Mouse (Mus musculus) left cerebral cortex, postnatal 4 days (tissue): ENCODE results near the gene Nek6. TPM values are rescaled to one million over a fixed set of nuclear protein-coding genes. Genes with fewer than 3 reads are reported as not detected.

Experiments used
- DNase-seq: peaks from one replicate; pipeline ENCODE4 v3.0.0-alpha.2; 2022
- intact Hi-C: fragments of 180-260 bp; cut with DNase I; formaldehyde crosslinking; loops from one replicate; pipeline ENCODE4 v1.15.1; 2025
- total RNA-seq, 2 experiments: library from RNA; stranded (reverse); gene quantifications; 2 replicates each; pipeline ENCODE4 v1.2.3; 2021

The Nek6 gene
- total RNA-seq, 2 experiments from 2014 or later: 29.0 to 33.7 TPM

- peak; percentile 68 for DNase-seq
- intact Hi-C loops: no loop called here
Observed at GRCm38 (mm10) chr2:38571971-38572601, 60.6 kb downstream of the Nek6 start.

- intact Hi-C loops: no loop called here
- DNase-seq: no peak
Observed at GRCm38 (mm10) chr2:38574697-38575096, 63.3 kb downstream of the Nek6 start.

GRCm38 (mm10) chr2:38578602-38579521 lies 67.4 kb downstream of the Nek6 start:
- intact Hi-C loops: no loop called here

GRCm38 (mm10) chr2:38579528-38579927 lies 68.1 kb downstream of the Nek6 start:
- intact Hi-C loops: no loop called here
- DNase-seq: peak; percentile 70

More at GRCm38 (mm10) chr2:38578602-38579521, 67.4 kb downstream of the Nek6 start:
- peak; percentile 93 for DNase-seq

DNA sequence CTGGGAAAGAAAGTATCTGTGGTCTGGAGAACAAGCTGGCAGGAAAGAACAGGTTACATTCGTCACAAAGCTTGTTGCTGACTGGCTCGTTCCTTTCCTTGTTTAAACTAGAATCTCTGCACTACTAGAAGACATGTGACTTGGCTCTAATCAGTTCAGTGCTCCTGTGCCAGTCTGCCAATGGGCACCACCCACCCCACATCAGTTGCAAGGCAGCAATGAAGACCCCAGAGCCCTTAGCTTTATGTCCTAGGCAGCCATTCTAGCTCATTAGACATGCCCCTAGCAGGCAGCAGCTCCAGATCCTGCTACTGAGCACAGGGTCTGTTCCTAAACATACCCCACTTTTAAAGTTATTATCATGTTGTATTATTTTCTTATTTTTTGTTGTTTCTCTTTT lies 72.5 kb downstream of the Nek6 start:
- intact Hi-C loops: no loop called here
- DNase-seq: no peak

DNA sequence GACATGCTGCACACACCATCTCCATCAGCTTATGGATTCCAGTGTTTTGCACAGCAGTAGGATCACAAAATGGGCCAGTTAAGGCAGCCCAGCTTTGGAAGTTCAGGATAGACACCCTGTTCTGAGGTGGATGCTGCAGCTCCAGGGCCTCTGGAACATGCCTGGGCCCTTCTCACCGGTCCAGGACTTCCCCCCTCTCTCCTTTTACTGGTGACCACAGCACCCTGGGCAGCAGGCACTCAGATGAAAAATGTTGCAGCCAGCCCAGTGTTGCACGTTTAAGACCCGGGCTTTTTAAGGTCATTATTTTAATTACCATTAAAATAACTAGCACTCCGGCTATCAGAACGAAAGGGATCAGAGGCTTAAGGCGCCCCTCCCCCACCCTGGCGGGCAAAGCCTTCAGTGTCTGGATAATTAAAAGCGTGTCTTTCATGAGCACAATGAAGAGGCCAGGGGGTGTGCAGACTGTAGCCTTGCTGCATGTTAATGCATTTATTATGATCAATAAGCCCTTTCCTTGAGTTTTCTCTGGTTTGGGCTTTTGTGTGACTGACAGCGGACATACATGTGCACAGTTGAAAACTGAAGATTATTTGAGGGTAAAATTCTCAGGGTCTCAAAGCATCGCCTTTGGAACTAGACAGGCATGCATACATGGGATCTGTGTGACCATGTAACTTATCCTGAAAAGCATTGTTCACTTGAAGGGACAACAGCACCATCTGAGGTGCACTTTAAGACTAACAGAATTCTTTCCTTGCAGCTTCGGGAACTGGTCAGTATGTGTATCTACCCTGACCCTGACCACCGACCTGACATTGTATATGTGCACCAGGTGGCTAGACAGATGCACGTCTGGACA lies 73.3 kb downstream of the Nek6 start:
- peak; percentile 72 for DNase-seq
- intact Hi-C loops: no loop called here

- DNase-seq: no peak
- intact Hi-C loops: no loop called here
Observed at GRCm38 (mm10) chr2:38585379-38585736, 73.9 kb downstream of the Nek6 start.

- intact Hi-C loops: no loop called here
- no peak for DNase-seq
Observed at GRCm38 (mm10) chr2:38586733-38587132, 75.3 kb downstream of the Nek6 start.

DNA sequence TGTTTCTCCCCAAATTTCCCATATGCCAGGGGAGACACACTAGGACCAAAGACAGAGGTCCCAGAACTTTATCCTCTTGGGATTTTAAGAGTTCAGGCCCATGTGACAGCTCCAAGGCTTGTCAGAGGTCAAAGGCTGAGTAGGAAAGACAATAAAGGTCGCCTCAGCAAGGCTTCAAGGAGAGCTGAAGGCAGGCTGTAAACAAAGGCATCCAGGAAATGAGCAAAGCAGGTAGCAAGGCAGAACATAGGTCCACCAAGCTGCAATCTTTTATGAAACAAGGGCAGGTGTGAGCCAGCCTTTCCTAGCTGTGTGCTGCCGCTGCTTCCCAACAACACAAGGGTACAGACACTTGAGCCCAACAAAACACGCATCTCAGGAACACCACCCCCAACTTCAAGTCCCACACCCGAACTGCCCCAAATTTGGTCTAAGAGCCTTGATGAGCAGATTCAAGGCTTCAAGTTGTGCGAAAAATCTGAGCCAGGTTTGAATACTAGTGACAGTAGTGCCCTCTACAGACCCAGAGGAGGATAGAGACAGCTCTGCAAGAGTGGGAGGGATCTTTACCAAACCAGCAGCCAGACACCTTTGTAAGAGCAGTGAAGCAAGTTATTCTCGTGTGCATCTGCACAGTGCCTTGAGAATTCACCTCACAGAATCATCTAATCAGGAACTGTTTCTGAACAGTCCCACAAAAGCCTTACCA lies 80.5 kb downstream of the Nek6 start:
- DNase-seq: no peak

DNA sequence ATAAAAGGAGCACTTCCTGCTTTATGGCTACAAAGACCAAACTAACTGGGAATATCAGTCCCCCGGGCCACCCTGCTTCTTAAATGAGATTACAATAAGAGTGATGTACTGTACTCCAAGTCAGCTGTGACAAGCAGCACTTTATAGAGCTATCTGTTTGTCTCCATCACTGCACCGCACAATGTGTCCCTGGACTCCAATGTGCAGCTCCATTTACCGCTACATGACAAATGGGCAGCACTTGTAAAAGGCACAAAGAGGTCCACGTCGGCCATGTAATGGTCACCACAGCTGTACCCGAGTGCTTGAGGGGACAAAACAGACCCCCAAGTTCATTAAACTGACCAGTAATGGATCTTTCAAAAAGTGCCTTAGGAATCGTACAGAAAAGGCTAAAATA lies 83.4 kb downstream of the Nek6 start:
- no peak for DNase-seq
- intact Hi-C loops: loop anchor here (10.0 kb wide), 2 partner anchors 240 to 780 kb away; no protein-coding TSS in a partner anchor

More for the DNA sequence above, 80.5 kb downstream of the Nek6 start:
- intact Hi-C loops: loop anchor here (10.0 kb wide), 2 partner anchors 237 to 777 kb away; no protein-coding TSS in a partner anchor

DNA sequence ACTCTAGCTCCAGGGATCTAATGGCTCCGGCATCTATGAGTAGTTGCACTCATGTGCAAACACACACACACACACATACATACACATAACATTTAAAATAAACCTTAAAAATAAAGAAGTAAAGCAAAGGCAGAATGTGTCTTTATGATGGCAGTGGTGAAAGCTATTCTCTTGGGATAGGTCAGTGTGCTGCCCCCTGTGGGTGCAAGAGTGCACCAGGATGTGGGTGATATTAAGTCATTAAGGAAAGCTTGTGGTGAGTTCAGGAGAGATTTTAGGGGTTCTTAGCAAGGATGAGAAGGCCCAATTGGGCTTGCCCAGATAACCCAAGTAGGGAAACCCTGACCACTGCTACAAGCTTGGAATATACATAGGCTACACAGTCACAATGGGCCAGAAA lies 86.5 kb downstream of the Nek6 start:
- DNase-seq: no peak
- intact Hi-C loops: loop anchor here (10.0 kb wide), 2 partner anchors 243 to 783 kb away; no protein-coding TSS in a partner anchor

- no peak for DNase-seq
- intact Hi-C loops: loop anchor here (10.0 kb wide), 2 partner anchors 244 to 784 kb away; no protein-coding TSS in a partner anchor
Observed at GRCm38 (mm10) chr2:38598395-38598794, 87.0 kb downstream of the Nek6 start.

GRCm38 (mm10) chr2:38600842-38601241 lies 89.4 kb downstream of the Nek6 start:
- no peak for DNase-seq
- intact Hi-C loops: no loop called here

DNA sequence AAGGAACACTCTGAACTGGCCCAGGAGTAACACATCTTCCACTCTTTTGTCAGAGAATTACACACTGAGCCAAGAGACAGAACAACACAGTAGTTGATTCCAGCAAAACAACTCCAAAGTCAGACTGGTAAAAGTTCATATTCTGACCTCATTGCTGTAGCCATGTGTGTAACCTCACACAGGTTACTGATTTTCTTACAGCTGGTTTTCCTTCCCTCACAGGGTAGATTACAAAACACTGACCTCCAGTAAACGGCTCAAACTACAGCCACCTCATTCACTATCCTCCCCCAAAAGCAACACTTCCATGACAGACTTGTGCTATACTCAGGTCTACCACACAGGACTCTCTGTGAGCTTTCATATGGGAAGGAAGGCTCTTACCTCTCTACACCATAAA lies 96.3 kb downstream of the Nek6 start:
- DNase-seq: no peak

DNA sequence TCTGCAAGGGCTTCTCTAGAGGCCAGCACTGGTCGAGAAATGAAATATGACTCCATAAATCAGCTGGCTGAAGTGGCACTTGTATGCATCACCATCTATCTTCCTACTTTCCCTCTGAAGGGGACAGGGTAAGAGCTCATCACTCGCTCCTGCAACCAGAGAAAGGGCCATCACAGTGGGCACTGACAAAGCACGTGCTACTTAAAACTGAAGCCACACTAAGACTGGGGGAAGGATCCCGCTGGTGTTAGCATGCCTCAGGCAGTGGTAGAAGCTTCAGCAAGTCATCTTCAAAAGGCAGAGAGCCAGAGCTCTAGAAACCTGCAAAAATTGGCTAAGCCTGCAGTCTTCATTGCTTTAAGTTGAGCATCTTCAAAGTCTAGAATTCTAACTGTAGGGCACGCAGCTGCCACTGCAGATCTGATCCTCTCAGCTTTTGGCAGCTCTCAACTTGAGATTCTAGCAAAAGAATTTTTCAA lies 97.4 kb downstream of the Nek6 start:
- no peak for DNase-seq
- intact Hi-C loops: no loop called here

More for the DNA sequence above, 96.3 kb downstream of the Nek6 start:
- intact Hi-C loops: no loop called here

DNA sequence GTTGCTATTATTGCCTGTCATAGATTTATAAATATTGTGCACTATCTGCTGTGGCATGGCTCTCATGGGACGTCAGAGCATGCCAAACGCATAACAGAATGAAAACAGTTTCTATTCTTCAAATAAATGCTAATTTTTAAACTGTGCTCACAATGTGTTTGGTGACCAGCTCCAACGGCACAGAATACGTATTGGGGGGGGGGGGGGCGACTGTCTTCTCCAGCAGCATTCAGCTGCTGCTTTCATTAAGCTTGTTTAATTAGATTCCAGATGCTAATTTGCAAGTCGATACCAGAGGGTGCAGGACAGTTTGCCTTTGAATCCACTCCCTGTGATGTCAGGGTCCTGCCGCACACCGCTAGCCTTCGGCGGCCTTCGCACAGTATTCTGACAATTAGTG lies 97.9 kb downstream of the Nek6 start:
- no peak for DNase-seq
- intact Hi-C loops: no loop called here

DNA sequence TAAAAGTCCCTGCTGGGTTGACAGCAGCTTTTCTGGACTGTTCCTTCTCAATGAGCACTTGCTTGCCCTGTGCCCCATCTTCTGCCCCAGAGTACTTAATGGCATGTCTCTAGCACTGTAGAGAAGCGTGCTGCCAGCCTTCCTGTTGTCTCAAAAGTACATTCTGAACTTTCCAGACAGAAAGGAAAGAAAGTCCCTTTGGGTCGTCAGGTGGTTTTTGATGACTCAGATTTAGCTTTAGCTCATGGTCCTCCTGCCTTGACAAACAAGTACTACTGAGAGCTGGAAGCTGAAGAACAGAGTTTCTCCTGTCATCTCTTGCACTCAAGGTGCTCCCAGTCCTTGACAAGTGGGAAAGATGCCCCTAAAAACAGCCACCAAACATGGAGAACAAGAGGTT lies 98.7 kb downstream of the Nek6 start:
- intact Hi-C loops: no loop called here
- no peak for DNase-seq

DNA sequence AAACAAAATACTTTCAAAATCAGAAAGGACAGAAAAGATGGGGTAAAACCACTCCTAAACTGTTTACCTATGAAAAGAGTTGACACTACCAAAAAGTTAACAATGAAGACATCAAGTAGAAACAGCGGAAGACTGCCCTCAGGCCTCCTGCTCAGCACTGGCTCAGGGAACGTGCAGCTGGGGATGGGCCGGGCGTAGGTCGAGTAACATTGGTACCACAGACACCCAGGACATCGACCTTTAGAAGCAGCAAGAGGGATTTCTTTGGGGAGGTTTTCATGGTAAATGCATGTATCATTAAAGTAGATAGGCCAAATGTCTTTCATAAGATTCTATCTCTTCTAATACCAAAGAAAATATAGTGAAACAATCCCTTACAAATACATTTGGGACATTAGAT lies 101.2 kb downstream of the Nek6 start:
- intact Hi-C loops: no loop called here
- DNase-seq: no peak

- DNase-seq: no peak
Observed at GRCm38 (mm10) chr2:38613576-38613975, 102.1 kb downstream of the Nek6 start.

DNA sequence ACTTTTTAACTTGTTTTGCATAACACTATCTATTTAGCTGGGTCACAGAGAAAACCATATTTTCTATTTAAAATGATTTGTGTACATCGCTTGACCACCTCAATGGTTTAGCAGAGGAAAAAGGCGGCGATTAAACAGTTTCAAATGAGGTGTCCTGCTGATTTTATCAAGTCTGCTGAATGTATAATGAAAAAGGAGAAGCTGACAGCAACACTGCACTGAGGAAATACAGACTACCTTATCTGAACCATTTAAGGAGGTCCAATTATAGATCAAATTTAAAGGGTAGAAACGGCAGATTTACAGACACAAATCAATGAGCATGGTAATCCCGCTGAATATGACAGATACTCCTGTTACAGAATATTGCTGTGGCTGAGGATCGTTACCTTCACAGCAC lies 103.0 kb downstream of the Nek6 start:
- intact Hi-C loops: no loop called here
- DNase-seq: no peak

More at GRCm38 (mm10) chr2:38613576-38613975, 102.1 kb downstream of the Nek6 start:
- intact Hi-C loops: no loop called here
